Mouse (Mus musculus) heart, embryonic 11.5 days (tissue): Measurements from ENCODE around the gene Fam13a. TPM values are rescaled to one million over a fixed set of nuclear protein-coding genes. Genes with fewer than 3 reads are reported as not detected.

Experiments used
- ATAC-seq: fragments of 200-750 bp; cut with Nextera tagmentation; replicated peaks from 2 replicates; pipeline ENCODE4 v1.8.0; 2017; ENCODE audit warnings: moderate library complexity; ENCODE audit not compliant: insufficient number of reproducible peaks, low FRiP score, low TSS enrichment
- H3K27ac ChIP-seq: fragments of 300-500 bp; sonication (generic); 2 replicates; pipeline ENCODE4 v1.5.1; 2014; ENCODE audit warnings: mild to moderate bottlenecking, low read depth, low read length
- H3K27me3 ChIP-seq: fragments of 300-500 bp; sonication (generic); 2 replicates; pipeline ENCODE4 v1.6.1; 2014; ENCODE audit warnings: mild to moderate bottlenecking, low read length, mixed read lengths; ENCODE audit not compliant: control insufficient read depth, insufficient read depth
- H3K36me3 ChIP-seq: fragments of 300-500 bp; sonication (generic); 2 replicates; pipeline ENCODE4 v1.6.1; 2014; ENCODE audit warnings: mild to moderate bottlenecking, low read length, moderate library complexity, mixed read lengths; ENCODE audit not compliant: control insufficient read depth, insufficient read depth
- H3K4me1 ChIP-seq: fragments of 300-500 bp; sonication (generic); 2 replicates; pipeline ENCODE4 v1.6.1; 2014; ENCODE audit warnings: low read length; ENCODE audit not compliant: control insufficient read depth, insufficient read depth
- H3K4me2 ChIP-seq: fragments of 300-500 bp; sonication (generic); 2 replicates; pipeline ENCODE4 v1.6.1; 2014; ENCODE audit warnings: mild to moderate bottlenecking, moderate library complexity
- H3K4me3 ChIP-seq: fragments of 300-500 bp; sonication (generic); 2 replicates; pipeline ENCODE4 v1.5.1; 2014; ENCODE audit warnings: low read depth, low read length
- H3K9ac ChIP-seq: fragments of 300-500 bp; sonication (generic); 2 replicates; pipeline ENCODE4 v1.6.1; 2014; ENCODE audit warnings: mild to moderate bottlenecking, low read depth, low read length, moderate library complexity
- H3K9me3 ChIP-seq: fragments of 300-500 bp; sonication (generic); replicated peaks from 2 replicates; pipeline ENCODE4 v1.6.1; 2016; ENCODE audit warnings: low read length; ENCODE audit not compliant: control insufficient read depth
- WGBS: fragments of 180-500 bp; shearing (Covaris S2); extraction: QIAGEN DNeasy Blood & Tissue Kit; methylation state at CpG from one replicate; pipeline ENCODE4 v1.1.7; 2014; ENCODE audit not compliant: insufficient replicate concordance; 5-methylcytosine and 5-hydroxymethylcytosine counted together
- polyA plus RNA-seq: library from polyadenylated mRNA; unstranded; fragments of >200 nt; fragmentation: Nextera tagmentation; extraction: Ambion mirVana; gene quantifications from 2 replicates; pipeline ENCODE4 v1.2.1, GENCODE M21; 2014

Gene Fam13a
- polyA plus RNA-seq, 1 experiment from 2014 or later = 6.7 TPM

DNA sequence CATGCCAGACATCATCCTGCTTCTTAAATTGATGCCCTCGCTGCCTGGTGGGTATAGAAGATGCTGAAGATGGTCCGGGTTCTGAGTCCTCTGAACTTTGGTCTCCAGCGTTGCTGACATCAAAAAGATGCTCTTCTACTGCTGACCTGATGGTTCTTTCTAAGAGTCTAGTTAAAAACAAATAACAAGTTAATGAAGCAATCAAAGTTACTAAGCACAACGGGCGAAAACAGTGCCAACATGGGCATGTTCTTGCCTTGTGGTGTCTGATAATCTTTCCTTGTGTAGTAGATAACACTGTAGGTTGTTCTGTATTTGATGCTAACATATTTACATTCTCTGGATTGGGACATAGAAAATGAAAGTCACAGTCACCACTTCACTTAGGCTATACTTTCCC lies 37.2 kb downstream of the Fam13a start:
- no peak overlapping the region for H3K9ac ChIP-seq
- no peaks in the 10 kb centered on the region for H3K9me3 ChIP-seq
- ATAC-seq = no peak
- no peak overlapping the region for H3K4me2 ChIP-seq
- 84% methylated on average over 5 of the region's 5 CpGs for WGBS
- no peaks in the 10 kb centered on the region for H3K27me3 ChIP-seq
- H3K4me3 ChIP-seq = no peak overlapping the region
- H3K4me1 ChIP-seq = no peaks in the 10 kb centered on the region
- no peak overlapping the region for H3K27ac ChIP-seq
- H3K36me3 ChIP-seq = no peaks in the 10 kb centered on the region

DNA sequence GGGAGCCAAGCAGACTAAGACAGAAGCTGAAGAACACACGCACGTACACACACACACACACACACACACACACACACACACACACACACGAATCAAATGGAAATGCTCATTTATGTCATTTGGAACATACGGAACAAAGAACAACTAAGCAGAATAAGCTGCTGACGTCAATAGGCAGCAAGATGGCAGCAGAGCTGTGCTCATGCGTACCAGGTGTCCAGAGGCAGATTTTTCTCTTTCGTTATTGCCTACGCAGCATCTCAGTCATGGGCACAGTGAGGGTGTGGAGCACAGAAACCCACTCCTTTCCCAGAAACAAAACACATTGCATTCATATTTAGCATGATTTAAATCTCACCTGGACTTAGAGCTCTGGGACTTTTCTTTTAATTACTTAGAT lies 39.2 kb downstream of the Fam13a start:
- H3K4me2 ChIP-seq = no peak overlapping the region
- H3K36me3 ChIP-seq = no peaks in the 10 kb centered on the region
- H3K27me3 ChIP-seq = no peaks in the 10 kb centered on the region
- no peak overlapping the region for H3K4me3 ChIP-seq
- no peak overlapping the region for H3K9ac ChIP-seq
- peaks cover 2% of the 10 kb centered on the region; the same call in 1 of the 2 replicates for H3K4me1 ChIP-seq
- WGBS = 82% methylated on average over 8 of the region's 8 CpGs
- no peak for ATAC-seq
- no peaks in the 10 kb centered on the region for H3K9me3 ChIP-seq
- H3K27ac ChIP-seq = no peak overlapping the region

DNA sequence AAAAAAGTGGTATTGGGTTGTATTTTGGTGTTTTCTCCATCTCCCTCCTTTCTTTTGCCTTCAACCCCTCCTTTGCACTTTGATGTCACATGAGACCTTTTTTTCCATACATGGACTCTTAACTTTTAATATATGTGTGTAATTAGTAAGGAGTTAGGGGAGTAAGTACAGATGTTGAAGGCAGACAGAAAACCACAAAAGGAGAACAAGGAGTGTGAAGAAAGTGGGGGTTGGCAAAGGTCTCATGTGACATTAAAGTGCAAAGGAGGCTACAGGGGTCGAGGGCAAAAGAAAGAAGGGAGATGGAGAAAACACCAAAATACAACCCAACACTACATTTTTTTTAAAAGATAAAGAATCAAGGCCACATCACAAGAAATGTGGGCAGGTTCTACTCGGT lies 49.1 kb downstream of the Fam13a start:
- no peak for ATAC-seq
- H3K4me2 ChIP-seq = no peak overlapping the region
- H3K4me1 ChIP-seq = peaks cover 2% of the 10 kb centered on the region; the same call in 1 of the 2 replicates
- no peak overlapping the region for H3K9ac ChIP-seq
- H3K27me3 ChIP-seq = no peaks in the 10 kb centered on the region
- H3K27ac ChIP-seq = no peak overlapping the region
- no peaks in the 10 kb centered on the region for H3K9me3 ChIP-seq
- H3K36me3 ChIP-seq = no peaks in the 10 kb centered on the region
- 67% methylated on average over 2 of the region's 2 CpGs for WGBS
- no peak overlapping the region for H3K4me3 ChIP-seq

DNA sequence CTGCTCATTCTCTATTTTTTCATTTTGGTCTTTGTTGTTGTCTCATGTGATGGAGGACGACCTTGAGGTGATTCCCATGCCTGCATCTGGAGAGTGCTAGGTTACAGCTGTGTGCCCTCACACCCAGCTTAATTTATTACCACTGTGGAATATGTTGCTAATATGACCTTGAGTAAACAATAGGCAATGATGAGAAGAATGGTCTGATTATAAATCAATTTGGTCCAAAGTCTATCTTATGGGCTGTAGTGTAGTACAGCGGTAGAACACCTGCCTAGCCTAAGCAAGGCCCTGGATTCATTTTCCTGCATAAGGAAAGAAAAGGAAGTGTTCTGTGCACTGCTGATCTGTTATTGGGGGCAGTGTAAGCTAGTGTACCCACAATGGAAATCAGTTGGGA lies 49.9 kb downstream of the Fam13a start:
- no peak for ATAC-seq
- WGBS = 81% methylated on average over 2 of the region's 2 CpGs
- no peak overlapping the region for H3K9ac ChIP-seq

DNA sequence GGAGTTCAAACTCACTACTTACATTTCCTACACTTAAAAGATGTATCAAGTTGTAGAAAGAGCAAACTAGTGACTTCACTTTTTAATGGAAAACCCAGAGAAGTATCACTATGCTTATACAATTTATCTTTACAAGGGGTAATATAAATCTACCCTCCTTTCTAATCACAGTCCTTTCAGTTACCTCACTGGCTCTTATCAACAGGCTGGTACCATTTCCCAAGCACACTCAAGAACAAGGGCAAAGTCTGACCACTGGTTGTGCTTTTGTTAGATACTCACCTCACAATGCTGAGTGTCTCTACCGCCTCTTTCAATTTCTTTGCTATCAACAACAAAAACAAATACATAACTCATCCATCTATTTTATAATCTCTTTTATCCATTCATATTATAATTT lies 51.5 kb downstream of the Fam13a start:
- no peak for ATAC-seq
- Histone ChIP-seq H3K9me3 (no peaks in the 10 kb centered on the region), H3K4me3 (no peak overlapping the region), H3K9ac (no peak overlapping the region), H3K4me1 (no peaks in the 10 kb centered on the region), H3K27me3 (no peaks in the 10 kb centered on the region), H3K27ac (no peak overlapping the region), H3K36me3 (no peaks in the 10 kb centered on the region), H3K4me2 (no peak overlapping the region)
- 79% methylated on average over 1 of the region's 1 CpGs for WGBS

More for the DNA sequence above, 49.9 kb downstream of the Fam13a start:
- H3K9me3 ChIP-seq = no peaks in the 10 kb centered on the region
- no peaks in the 10 kb centered on the region for H3K27me3 ChIP-seq
- H3K36me3 ChIP-seq = no peaks in the 10 kb centered on the region
- H3K4me3 ChIP-seq = no peak overlapping the region
- H3K4me2 ChIP-seq = no peak overlapping the region
- no peak overlapping the region for H3K27ac ChIP-seq
- no peaks in the 10 kb centered on the region for H3K4me1 ChIP-seq

DNA sequence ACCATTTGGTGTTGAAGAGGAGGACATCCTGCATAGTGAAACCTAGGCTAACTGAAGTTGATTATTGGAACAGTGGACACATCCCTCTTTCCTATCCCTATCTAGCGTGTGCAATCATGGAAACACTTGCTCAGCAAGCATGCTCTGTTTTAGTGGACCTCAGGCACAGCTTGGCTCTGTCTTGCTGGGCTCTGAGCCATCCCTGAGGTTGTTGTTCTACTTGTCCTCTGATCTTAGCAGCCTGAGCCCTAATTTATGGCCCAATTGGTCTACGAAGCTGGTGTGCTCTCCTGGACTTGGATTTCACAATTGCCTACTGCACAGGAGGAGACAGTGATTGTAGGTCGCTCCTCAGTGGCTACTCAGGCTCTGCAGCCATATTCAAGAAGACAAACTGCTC lies 56.1 kb downstream of the Fam13a start:
- Histone ChIP-seq H3K4me2 (no peak overlapping the region), H3K27me3 (no peaks in the 10 kb centered on the region), H3K27ac (no peak overlapping the region), H3K9me3 (no peaks in the 10 kb centered on the region), H3K4me3 (no peak overlapping the region), H3K36me3 (no peaks in the 10 kb centered on the region), H3K9ac (no peak overlapping the region), H3K4me1 (no peaks in the 10 kb centered on the region)
- 86% methylated on average over 3 of the region's 3 CpGs for WGBS
- no peak for ATAC-seq

DNA sequence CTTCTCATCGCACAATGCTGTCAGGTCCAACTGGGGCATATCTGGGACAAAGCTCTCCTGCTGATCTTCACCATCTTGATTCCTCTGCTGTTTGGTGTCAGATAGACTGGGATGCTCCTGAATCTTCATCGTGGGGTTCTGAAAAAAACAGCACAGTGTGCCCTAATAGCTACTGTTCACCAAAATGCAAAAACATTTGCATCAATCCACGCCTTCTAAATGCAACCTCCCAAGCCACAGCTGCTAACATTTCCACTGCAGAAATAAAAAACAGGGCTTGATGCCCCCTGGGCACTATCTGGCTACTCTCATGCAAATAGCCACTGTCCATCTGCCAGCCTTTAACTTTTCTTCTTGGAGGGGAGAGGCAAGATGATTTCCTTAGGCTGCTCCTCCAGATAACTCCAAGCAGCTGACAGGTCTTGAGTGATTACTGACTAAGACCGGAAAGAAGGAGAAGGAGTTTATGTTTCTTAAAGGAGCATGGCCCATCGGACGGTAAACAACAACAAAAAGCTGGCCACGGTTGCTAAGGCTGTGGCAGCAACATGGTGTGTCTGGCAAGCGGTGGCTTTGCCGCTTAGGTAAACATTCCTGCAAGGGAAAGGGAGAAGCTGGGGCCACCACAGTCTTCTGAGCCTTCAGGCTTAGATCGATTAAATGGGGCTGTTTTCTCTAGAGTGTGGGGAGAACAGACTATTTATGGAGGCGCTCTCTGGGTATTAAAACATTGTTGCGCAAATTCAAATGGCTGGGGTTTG lies 59.1 kb downstream of the Fam13a start:
- ATAC-seq = no peak
- H3K4me3 ChIP-seq = no peak overlapping the region
- no peak overlapping the region for H3K27ac ChIP-seq
- 31% methylated on average over 12 of the region's 12 CpGs for WGBS
- no peaks in the 10 kb centered on the region for H3K36me3 ChIP-seq
- H3K4me1 ChIP-seq = no peaks in the 10 kb centered on the region
- H3K4me2 ChIP-seq = peak overlapping the region; percentile 24; the same call in 1 of the 2 replicates
- H3K9me3 ChIP-seq = no peaks in the 10 kb centered on the region
- no peak overlapping the region for H3K9ac ChIP-seq
- H3K27me3 ChIP-seq = no peaks in the 10 kb centered on the region

DNA sequence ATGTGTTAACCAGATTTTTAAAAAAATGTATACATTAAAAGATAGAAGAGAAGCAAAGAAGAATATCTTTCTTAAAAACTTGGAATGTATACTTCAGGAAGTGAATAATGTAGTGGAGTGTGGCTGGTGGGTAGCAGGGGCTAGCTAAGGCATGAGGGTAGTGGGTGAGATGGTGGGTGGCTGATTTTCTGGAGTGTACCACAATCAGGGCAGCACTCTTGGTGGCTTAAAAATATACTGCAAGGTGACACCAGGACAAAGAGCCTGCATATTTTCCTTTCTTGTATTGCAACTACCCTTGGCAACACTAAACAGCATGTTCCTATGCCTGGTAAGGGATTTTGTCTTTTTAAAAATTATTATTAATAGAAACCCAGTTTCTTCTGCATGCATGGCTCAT lies 59.8 kb downstream of the Fam13a start:
- H3K27ac ChIP-seq = no peak overlapping the region
- no peak overlapping the region for H3K9ac ChIP-seq
- no peak overlapping the region for H3K4me3 ChIP-seq
- H3K4me2 ChIP-seq = no peak overlapping the region
- H3K27me3 ChIP-seq = no peaks in the 10 kb centered on the region
- H3K9me3 ChIP-seq = no peaks in the 10 kb centered on the region
- no peak for ATAC-seq
- H3K36me3 ChIP-seq = no peaks in the 10 kb centered on the region
- H3K4me1 ChIP-seq = no peaks in the 10 kb centered on the region

DNA sequence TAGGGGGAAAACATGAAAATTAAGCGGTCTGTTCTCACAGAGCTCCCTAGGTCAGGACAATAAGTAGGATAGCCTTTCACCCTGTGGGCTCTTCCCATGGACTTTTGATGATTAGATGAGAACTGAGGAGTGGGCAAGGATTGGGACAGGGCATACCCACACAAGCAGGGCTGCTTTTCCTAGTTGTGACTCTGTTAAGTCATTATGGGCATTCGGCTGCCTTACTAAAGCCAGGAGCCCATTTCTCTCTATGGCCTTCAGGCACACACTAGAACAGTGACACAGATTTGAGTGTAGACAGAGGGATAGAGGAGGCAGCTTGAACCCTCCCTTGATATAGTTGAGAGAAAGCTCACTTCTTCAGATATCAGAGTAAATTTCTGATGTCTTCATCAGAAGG lies 60.3 kb downstream of the Fam13a start:
- WGBS = 88% methylated on average over 2 of the region's 2 CpGs
- H3K27ac ChIP-seq = no peak overlapping the region

More for the DNA sequence above, 60.3 kb downstream of the Fam13a start:
- no peak overlapping the region for H3K4me2 ChIP-seq
- no peak overlapping the region for H3K9ac ChIP-seq
- no peaks in the 10 kb centered on the region for H3K36me3 ChIP-seq
- H3K4me3 ChIP-seq = no peak overlapping the region
- no peaks in the 10 kb centered on the region for H3K9me3 ChIP-seq
- H3K27me3 ChIP-seq = no peaks in the 10 kb centered on the region
- ATAC-seq = no peak
- no peaks in the 10 kb centered on the region for H3K4me1 ChIP-seq
